Mouse (Mus musculus): ENCODE data around the gene Tat. TPM values are rescaled to one million over a fixed set of nuclear protein-coding genes. Genes with fewer than 3 reads are reported as not detected.

The Tat gene
- polyA plus RNA-seq, 1 experiment from 2014 or later: 0.12 TPM

DNA sequence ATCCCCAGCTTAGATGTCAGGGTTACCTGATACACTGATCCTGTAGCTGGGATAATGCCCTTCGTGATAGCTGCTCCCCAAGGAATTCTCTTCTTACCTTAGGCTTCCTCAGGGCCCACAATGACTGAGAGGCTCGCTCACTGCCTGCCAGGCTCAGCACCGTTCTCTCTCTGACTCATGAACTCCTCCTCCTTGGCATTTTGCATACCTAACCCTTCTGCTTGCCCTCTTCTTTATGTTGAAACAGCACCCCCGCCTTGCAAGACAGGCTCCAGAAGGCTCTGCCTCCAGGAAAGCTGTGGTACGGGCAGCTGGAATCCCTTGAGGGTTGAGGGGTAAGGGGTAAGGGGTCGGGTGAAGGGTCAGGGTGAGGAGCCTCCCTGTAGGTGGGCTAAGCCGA, 49.0 kb downstream of the Tat start:
- H3K4me2 ChIP-seq (replicated peaks; ENCODE audit: low read depth): no peak overlapping the region; the same call in 1 of the 2 replicates
- TF ChIP-seq CTCF (IDR thresholded peaks at IDR 0.05; ENCODE audit: low read depth): no peak
- peak; percentile 49 for ATAC-seq
- no peak overlapping the region for H3K9ac ChIP-seq (ENCODE audit: low read depth, low read length)
- H3K27ac ChIP-seq (ENCODE audit: low read depth, low read length): 0 out of 2 replicates have a peak overlapping the region, but pooled peaks have one; percentile 15
- H3K9me3 ChIP-seq (ENCODE audit: control insufficient read depth): peaks cover 3% of the 10 kb centered on the region; the same call in 1 of the 2 replicates
- 27% methylated on average over 7 of the region's 7 CpGs for WGBS
- H3K4me1 ChIP-seq (replicated peaks; ENCODE audit: control insufficient read depth, insufficient read depth, low read length): peaks cover 3% of the 10 kb centered on the region; the same call in 1 of the 2 replicates
- H3K27me3 ChIP-seq (replicated peaks; ENCODE audit: control insufficient read depth, insufficient read depth, low read length): no peaks in the 10 kb centered on the region
- no peak overlapping the region for H3K4me3 ChIP-seq (ENCODE audit: low read depth, low read length)
- no peaks in the 10 kb centered on the region for H3K36me3 ChIP-seq (ENCODE audit: control insufficient read depth, insufficient read depth)

- TF ChIP-seq CTCF (IDR thresholded peaks at IDR 0.05; ENCODE audit: low read depth): no peak
- H3K4me2 ChIP-seq (replicated peaks; ENCODE audit: low read depth): no peak within 1 kb of the TSS; the same call in 1 of the 2 replicates
- 36% methylated on average over 5 of the region's 5 CpGs for WGBS
- H3K9ac ChIP-seq (ENCODE audit: low read depth, low read length): no peak within 1 kb of the TSS
- peaks cover 3% of the 10 kb centered on the region; the same call in 1 of the 2 replicates for H3K4me1 ChIP-seq (replicated peaks; ENCODE audit: control insufficient read depth, insufficient read depth, low read length)
- no peaks in the 10 kb centered on the region for H3K27me3 ChIP-seq (replicated peaks; ENCODE audit: control insufficient read depth, insufficient read depth, low read length)
- no peak within 1 kb of the TSS for H3K4me3 ChIP-seq (ENCODE audit: low read depth, low read length)
- 0 out of 2 replicates have a peak within 1 kb of the TSS, but pooled peaks have one; percentile 15 for H3K27ac ChIP-seq (ENCODE audit: low read depth, low read length)
- no peaks in the 10 kb centered on the region for H3K36me3 ChIP-seq (ENCODE audit: control insufficient read depth, insufficient read depth)
- H3K9me3 ChIP-seq (ENCODE audit: control insufficient read depth): peaks cover 3% of the 10 kb centered on the region; the same call in 1 of the 2 replicates
- peak; percentile 83 for ATAC-seq
These were observed 49.4 kb downstream of the Tat start, which contains the start of gene Chst4 for GRCm38 (mm10) chr8:110039659-110040058. Gene Chst4, minus strand, starts transcription at chr8:110039740.

DNA sequence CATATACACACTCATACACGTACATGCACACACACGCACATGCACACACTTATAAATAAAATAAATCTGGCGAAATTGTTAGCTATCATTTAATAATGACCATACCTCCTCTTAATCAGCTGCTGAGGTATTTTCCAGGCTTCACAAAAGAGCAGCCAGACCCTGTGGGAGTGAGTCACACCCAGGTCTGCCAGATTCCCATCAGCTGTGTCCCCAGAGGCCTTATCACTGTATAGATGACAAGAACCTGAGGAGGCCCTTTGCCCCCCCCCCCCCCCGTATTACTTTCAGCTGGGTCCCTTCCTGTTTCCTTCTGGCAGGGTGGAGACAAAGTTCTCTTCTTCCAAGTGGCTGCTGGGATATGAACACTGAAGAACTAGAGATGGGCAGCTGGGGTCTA, 50.3 kb downstream of the Tat start:
- Histone ChIP-seq H3K9ac (ENCODE audit: low read depth, low read length) (no peak overlapping the region), H3K4me3 (ENCODE audit: low read depth, low read length) (no peak overlapping the region), H3K9me3 (ENCODE audit: control insufficient read depth) (peaks cover 3% of the 10 kb centered on the region; the same call in 1 of the 2 replicates), H3K4me2 (replicated peaks; ENCODE audit: low read depth) (no peak overlapping the region), H3K27ac (ENCODE audit: low read depth, low read length) (0 out of 2 replicates have a peak overlapping the region, but pooled peaks have one; percentile 15), H3K36me3 (ENCODE audit: control insufficient read depth, insufficient read depth) (no peaks in the 10 kb centered on the region), H3K4me1 (replicated peaks; ENCODE audit: control insufficient read depth, insufficient read depth, low read length) (peaks cover 3% of the 10 kb centered on the region; the same call in 1 of the 2 replicates), H3K27me3 (replicated peaks; ENCODE audit: control insufficient read depth, insufficient read depth, low read length) (no peaks in the 10 kb centered on the region)
- ATAC-seq: 0 out of 2 replicates have a peak, but pooled peaks have one; percentile 31
- WGBS: 55% methylated on average over 4 of the region's 4 CpGs
- TF ChIP-seq CTCF (IDR thresholded peaks at IDR 0.05; ENCODE audit: low read depth): no peak

Other genes starting within 250 kb of the Tat start
- 27.1 and 28.2 TPM in 2 replicates for gene Ap1g1, start 211.9 kb upstream of the Tat start, polyA plus RNA-seq (2015; fragmentation: Nextera tagmentation; extraction: Ambion mirVana)
- 3.1 and 4.1 TPM in 2 replicates for gene Phlpp2, start 121.9 kb upstream of the Tat start, polyA plus RNA-seq (2015; fragmentation: Nextera tagmentation; extraction: Ambion mirVana)
- 24.9 and 25.0 TPM in 2 replicates for gene Marveld3, start 28.2 kb upstream of the Tat start, polyA plus RNA-seq (2015; fragmentation: Nextera tagmentation; extraction: Ambion mirVana)
- 5.5 and 6.2 TPM in 2 replicates for gene Chst4, start 49.3 kb downstream of the Tat start, polyA plus RNA-seq (2015; fragmentation: Nextera tagmentation; extraction: Ambion mirVana)
- 2.4 and 2.6 TPM in 2 replicates for gene Zfp612, start 89.3 kb downstream of the Tat start, polyA plus RNA-seq (2015; fragmentation: Nextera tagmentation; extraction: Ambion mirVana)
- gene Gm21964, start 110.8 kb downstream of the Tat start, polyA plus RNA-seq (2015; fragmentation: Nextera tagmentation; extraction: Ambion mirVana): not detected in 2 replicates
- gene Gm17720, start 112.3 kb downstream of the Tat start, polyA plus RNA-seq (2015; fragmentation: Nextera tagmentation; extraction: Ambion mirVana): not detected in 2 replicates
- gene Calb2, start 177.8 kb downstream of the Tat start, polyA plus RNA-seq (2015; fragmentation: Nextera tagmentation; extraction: Ambion mirVana): 0.26 and 0.27 TPM in 2 replicates
- gene Cmtr2, start 225.2 kb downstream of the Tat start, polyA plus RNA-seq (2015; fragmentation: Nextera tagmentation; extraction: Ambion mirVana): 3.0 and 3.5 TPM in 2 replicates

Data from intestine, postnatal 0 days (tissue).